Mouse (Mus musculus): ENCODE data around the gene Shroom4. TPM values are rescaled to one million over a fixed set of nuclear protein-coding genes. Genes with fewer than 3 reads are reported as not detected.

Shroom4 gene
- polyA plus RNA-seq, 2 experiments, result 0.23 to 0.50 TPM

- TF ChIP-seq CTCF (IDR thresholded peaks at IDR 0.05; ENCODE audit: low read depth) (no peak), EP300 (IDR thresholded peaks at IDR 0.05; ENCODE audit: low read depth) (no peak)
- Histone ChIP-seq H3K4me1 (replicated peaks; ENCODE audit: control insufficient read depth in 2 of 2, insufficient read depth in 2 of 2, low read length in 1 of 2) (no peaks in the 10 kb centered on the region), H3K4me2 (ENCODE audit: low read depth) (no peak overlapping the region), H3K4me3 (ENCODE audit: insufficient read depth in 1 of 2, low read depth in 2 of 2, low read length in 2 of 2) (no peak overlapping the region), H3K27me3 (ENCODE audit: control insufficient read depth, insufficient read depth, low read length) (no peaks in the 10 kb centered on the region), H3K36me3 (replicated peaks; ENCODE audit: control insufficient read depth, insufficient read depth, low read depth) (no peaks in the 10 kb centered on the region), H3K27ac (no peak overlapping the region), H3K9ac (replicated peaks) (no peak overlapping the region), H3K9me3 (ENCODE audit: control insufficient read depth, low read length) (no peaks in the 10 kb centered on the region)
- ATAC-seq (ENCODE audit: insufficient read depth) (no peak), DNase-seq (ENCODE audit: low read depth in 3 of 3, low spot score in 3 of 3) (no peak)
- WGBS (ENCODE audit: insufficient replicate concordance), result 47% methylated on average over 2 of the region's 2 CpGs
Observed at GRCm38 (mm10) chrX:6518421-6518820, 118.8 kb downstream of the Shroom4 start.

DNA sequence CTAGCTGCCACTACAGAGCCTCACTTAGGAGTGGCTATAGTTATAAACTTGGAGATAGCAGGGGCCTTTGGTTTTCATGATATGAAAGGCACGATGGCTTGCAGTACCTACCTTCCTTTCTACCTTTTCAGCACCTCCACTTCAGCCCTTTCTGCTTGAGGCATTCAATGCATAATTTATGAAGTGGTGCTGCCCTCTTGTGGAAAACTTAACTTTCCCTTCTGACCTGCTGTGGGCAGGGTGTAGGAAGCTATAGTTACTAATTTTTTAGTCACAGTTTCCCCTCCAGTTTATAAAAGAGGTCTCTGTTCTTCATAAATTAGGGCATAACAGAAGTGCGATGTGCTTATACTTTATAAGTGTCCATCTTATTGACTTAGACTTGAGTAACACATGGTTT lies 123.3 kb downstream of the Shroom4 start:
- DNase-seq (ENCODE audit: low read depth in 3 of 3, low spot score in 3 of 3) (no peak), ATAC-seq (ENCODE audit: insufficient read depth) (no peak)
- no peak overlapping the region for H3K4me3 ChIP-seq (ENCODE audit: insufficient read depth in 1 of 2, low read depth in 2 of 2, low read length in 2 of 2)
- H3K27me3 ChIP-seq (ENCODE audit: control insufficient read depth, insufficient read depth, low read length), result no peaks in the 10 kb centered on the region
- H3K4me1 ChIP-seq (replicated peaks; ENCODE audit: control insufficient read depth in 2 of 2, insufficient read depth in 2 of 2, low read length in 1 of 2), result no peaks in the 10 kb centered on the region
- TF ChIP-seq CTCF (IDR thresholded peaks at IDR 0.05; ENCODE audit: low read depth), result no peak; the same call in 1 of the 2 replicates
- no peak for TF ChIP-seq EP300 (IDR thresholded peaks at IDR 0.05; ENCODE audit: low read depth)
- no peak overlapping the region for H3K9ac ChIP-seq (replicated peaks)
- no peak overlapping the region for H3K27ac ChIP-seq
- no peaks in the 10 kb centered on the region for H3K36me3 ChIP-seq (replicated peaks; ENCODE audit: control insufficient read depth, insufficient read depth, low read depth)
- WGBS (ENCODE audit: insufficient replicate concordance), result 44% methylated on average over 2 of the region's 2 CpGs
- H3K9me3 ChIP-seq (ENCODE audit: control insufficient read depth, low read length), result no peaks in the 10 kb centered on the region
- H3K4me2 ChIP-seq (ENCODE audit: low read depth), result no peak overlapping the region

GRCm38 (mm10) chrX:6536636-6537035 lies 137.0 kb downstream of the Shroom4 start:
- no peak for TF ChIP-seq EP300 (IDR thresholded peaks at IDR 0.05; ENCODE audit: low read depth)
- no peak for TF ChIP-seq CTCF (IDR thresholded peaks at IDR 0.05; ENCODE audit: low read depth)
- H3K4me1 ChIP-seq (replicated peaks; ENCODE audit: control insufficient read depth in 2 of 2, insufficient read depth in 2 of 2, low read length in 1 of 2), result no peaks in the 10 kb centered on the region
- ATAC-seq (ENCODE audit: insufficient read depth), result no peak

GRCm38 (mm10) chrX:6537689-6538088 lies 138.0 kb downstream of the Shroom4 start:
- ATAC-seq (ENCODE audit: insufficient read depth), result no peak
- WGBS (ENCODE audit: insufficient replicate concordance), result 33% methylated on average over 2 of the region's 2 CpGs
- no peaks in the 10 kb centered on the region for H3K36me3 ChIP-seq (replicated peaks; ENCODE audit: control insufficient read depth, insufficient read depth, low read depth)
- H3K27ac ChIP-seq, result no peak overlapping the region
- H3K4me1 ChIP-seq (replicated peaks; ENCODE audit: control insufficient read depth in 2 of 2, insufficient read depth in 2 of 2, low read length in 1 of 2), result no peaks in the 10 kb centered on the region
- no peak overlapping the region for H3K9ac ChIP-seq (replicated peaks)
- no peak overlapping the region for H3K4me2 ChIP-seq (ENCODE audit: low read depth)
- no peak overlapping the region for H3K4me3 ChIP-seq (ENCODE audit: insufficient read depth in 1 of 2, low read depth in 2 of 2, low read length in 2 of 2)
- no peaks in the 10 kb centered on the region for H3K9me3 ChIP-seq (ENCODE audit: control insufficient read depth, low read length)
- H3K27me3 ChIP-seq (ENCODE audit: control insufficient read depth, insufficient read depth, low read length), result no peaks in the 10 kb centered on the region
- no peak for TF ChIP-seq CTCF (IDR thresholded peaks at IDR 0.05; ENCODE audit: low read depth)
- no peak for TF ChIP-seq EP300 (IDR thresholded peaks at IDR 0.05; ENCODE audit: low read depth)
- no peak for DNase-seq (ENCODE audit: low read depth in 3 of 3, low spot score in 3 of 3)

More at GRCm38 (mm10) chrX:6536636-6537035, 137.0 kb downstream of the Shroom4 start:
- no peaks in the 10 kb centered on the region for H3K27me3 ChIP-seq (ENCODE audit: control insufficient read depth, insufficient read depth, low read length)
- H3K9ac ChIP-seq (replicated peaks), result no peak overlapping the region
- whole genome bisulfite sequencing (ENCODE audit: insufficient replicate concordance), result 51% methylated on average over 2 of the region's 2 CpGs
- DNase-seq (ENCODE audit: low read depth in 3 of 3, low spot score in 3 of 3), result no peak
- no peak overlapping the region for H3K27ac ChIP-seq
- H3K4me3 ChIP-seq (ENCODE audit: insufficient read depth in 1 of 2, low read depth in 2 of 2, low read length in 2 of 2), result no peak overlapping the region
- no peak overlapping the region for H3K4me2 ChIP-seq (ENCODE audit: low read depth)
- no peaks in the 10 kb centered on the region for H3K36me3 ChIP-seq (replicated peaks; ENCODE audit: control insufficient read depth, insufficient read depth, low read depth)
- no peaks in the 10 kb centered on the region for H3K9me3 ChIP-seq (ENCODE audit: control insufficient read depth, low read length)

- H3K36me3 ChIP-seq (replicated peaks; ENCODE audit: control insufficient read depth, insufficient read depth, low read depth), result no peaks in the 10 kb centered on the region
- no peak overlapping the region for H3K27ac ChIP-seq
- H3K27me3 ChIP-seq (ENCODE audit: control insufficient read depth, insufficient read depth, low read length), result no peaks in the 10 kb centered on the region
- H3K9me3 ChIP-seq (ENCODE audit: control insufficient read depth, low read length), result no peaks in the 10 kb centered on the region
- H3K4me3 ChIP-seq (ENCODE audit: insufficient read depth in 1 of 2, low read depth in 2 of 2, low read length in 2 of 2), result no peak overlapping the region
- H3K9ac ChIP-seq (replicated peaks), result no peak overlapping the region
- no peaks in the 10 kb centered on the region for H3K4me1 ChIP-seq (replicated peaks; ENCODE audit: control insufficient read depth in 2 of 2, insufficient read depth in 2 of 2, low read length in 1 of 2)
- 60% methylated on average over 1 of the region's 1 CpGs for WGBS (ENCODE audit: insufficient replicate concordance)
- no peak overlapping the region for H3K4me2 ChIP-seq (ENCODE audit: low read depth)
- ATAC-seq (ENCODE audit: insufficient read depth) (no peak), DNase-seq (ENCODE audit: low read depth in 3 of 3, low spot score in 3 of 3) (no peak)
- no peak for TF ChIP-seq CTCF (IDR thresholded peaks at IDR 0.05; ENCODE audit: low read depth)
- TF ChIP-seq EP300 (IDR thresholded peaks at IDR 0.05; ENCODE audit: low read depth), result no peak
Observed at GRCm38 (mm10) chrX:6565066-6565465, 165.4 kb downstream of the Shroom4 start.

All from liver, embryonic 14.5 days (tissue).